ENCODE assay signal across 8 mouse cellular contexts in genomic region chr5:142974598-142975121, GRCm38 (mm10). TPM values are rescaled to one million over a fixed set of nuclear protein-coding genes. Genes with fewer than 3 reads are reported as not detected.
DNase-seq lines count a peak whose midpoint lies in the region; ATAC-seq and TF ChIP-seq lines count a peak whose summit lies in the region.

No protein-coding gene starts in this region.

- peak overlapping the region; percentile 80 for H3K27ac ChIP-seq in forebrain, embryonic 12.5 days
- peak overlapping the region; percentile 55 for H3K27ac ChIP-seq in hindbrain, embryonic 12.5 days
- peak overlapping the region; percentile 49 for H3K27ac ChIP-seq in midbrain, embryonic 15.5 days

- intact Hi-C loops in left cerebral cortex, postnatal 14 days (cut with DNase I), result no loop called here

- H3K4me2 ChIP-seq in forebrain, embryonic 12.5 days, result peak overlapping the region; percentile 36; the same call in 1 of the 2 replicates
- peak overlapping the region; percentile 19; the same call in 1 of the 2 replicates for H3K4me2 ChIP-seq in hindbrain, embryonic 12.5 days (replicated peaks)
- H3K4me2 ChIP-seq in midbrain, embryonic 15.5 days, result peak overlapping the region; percentile 31

- H3K27me3 ChIP-seq in E14TG2a.4 (ENCODE audit: insufficient read depth, low read length), result no peaks in the 10 kb centered on the region
- no peaks in the 10 kb centered on the region for H3K27me3 ChIP-seq in forebrain, embryonic 12.5 days
- no peaks in the 10 kb centered on the region for H3K27me3 ChIP-seq in hindbrain, embryonic 12.5 days
- H3K27me3 ChIP-seq in midbrain, embryonic 15.5 days (replicated peaks), result no peaks in the 10 kb centered on the region

- H3K4me3 ChIP-seq in E14TG2a.4 (replicated peaks; ENCODE audit: low read length), result peak overlapping the region; percentile 60
- H3K4me3 ChIP-seq in forebrain, embryonic 12.5 days (replicated peaks), result peak overlapping the region; percentile 11; the same call in 1 of the 2 replicates
- H3K4me3 ChIP-seq in hindbrain, embryonic 12.5 days, result no peak overlapping the region
- no peak overlapping the region for H3K4me3 ChIP-seq in midbrain, embryonic 15.5 days

- H3K9me3 ChIP-seq in E14TG2a.4 (ENCODE audit: low read length), result no peaks in the 10 kb centered on the region
- no peaks in the 10 kb centered on the region for H3K9me3 ChIP-seq in forebrain, embryonic 12.5 days
- H3K9me3 ChIP-seq in hindbrain, embryonic 12.5 days (replicated peaks), result no peaks in the 10 kb centered on the region
- H3K9me3 ChIP-seq in midbrain, embryonic 15.5 days, result no peaks in the 10 kb centered on the region

- peak; percentile 90 for ATAC-seq in forebrain, embryonic 12.5 days (ENCODE audit: low FRiP score)
- peak; percentile 92 for ATAC-seq in hindbrain, embryonic 12.5 days (ENCODE audit: low FRiP score)
- ATAC-seq in midbrain, embryonic 15.5 days (replicated peaks), result peak; percentile 82
- no peak for ATAC-seq in erythroid progenitor cell, adult 5-6 weeks (replicated peaks; ENCODE audit: low FRiP score, poor library complexity, severe bottlenecking)

- H3K4me1 ChIP-seq in E14TG2a.4 (replicated peaks; ENCODE audit: low read depth, low read length), result peaks cover 79% of the 10 kb centered on the region
- H3K4me1 ChIP-seq in forebrain, embryonic 12.5 days, result peaks cover 13% of the 10 kb centered on the region
- H3K4me1 ChIP-seq in hindbrain, embryonic 12.5 days, result peaks cover 33% of the 10 kb centered on the region
- peaks cover 7% of the 10 kb centered on the region for H3K4me1 ChIP-seq in midbrain, embryonic 15.5 days

- peaks cover 38% of the 10 kb centered on the region for H3K36me3 ChIP-seq in E14TG2a.4 (ENCODE audit: insufficient read depth, low read length)
- peaks cover 47% of the 10 kb centered on the region for H3K36me3 ChIP-seq in forebrain, embryonic 12.5 days (replicated peaks)
- peaks cover 45% of the 10 kb centered on the region for H3K36me3 ChIP-seq in hindbrain, embryonic 12.5 days
- H3K36me3 ChIP-seq in midbrain, embryonic 15.5 days (replicated peaks), result peaks cover 43% of the 10 kb centered on the region

- DNase-seq in 3T3-L1 (ENCODE audit: low read depth, low spot score), result peak; percentile 45
- peak; percentile 67 to 72 for DNase-seq in left cerebral cortex, postnatal 14 days (ENCODE audit: low spot score in 2 of 2)
- DNase-seq in telencephalon, adult 2 months (ENCODE audit: low read depth, low spot score), result peak; percentile 83

- no peak for TF ChIP-seq CTCF in E14TG2a.4 (conservative IDR thresholded peaks at IDR 0.05; ENCODE audit: low read length)

- 23% methylated on average over 18 of the region's 18 CpGs for WGBS in forebrain, embryonic 12.5 days
- WGBS in hindbrain, embryonic 12.5 days, result 4% methylated on average over 18 of the region's 18 CpGs
- 5% methylated on average over 18 of the region's 18 CpGs for WGBS in midbrain, embryonic 15.5 days

- H3K9ac ChIP-seq in forebrain, embryonic 12.5 days, result 0 out of 2 replicates have a peak overlapping the region, but pooled peaks have one; percentile 3
- H3K9ac ChIP-seq in hindbrain, embryonic 12.5 days, result no peak overlapping the region
- H3K9ac ChIP-seq in midbrain, embryonic 15.5 days, result no peak overlapping the region

RNA-seq across cellular contexts. Expression of gene Fscn1, which starts 14.5 kb away (rescaled TPM):
- polyA plus RNA-seq in forebrain, embryonic 12.5 days (2016; fragmentation: Nextera tagmentation; extraction: Ambion mirVana), result 665 and 748 TPM in 2 replicates
- 699 and 764 TPM in 2 replicates for polyA plus RNA-seq in hindbrain, embryonic 12.5 days (2016; fragmentation: Nextera tagmentation; extraction: Ambion mirVana)
- 100 to 1,000 TPM; 408 to 429 TPM for total RNA-seq in left cerebral cortex, postnatal 14 days (2021)
- polyA plus RNA-seq in midbrain, embryonic 15.5 days (2015; fragmentation: Nextera tagmentation; extraction: Ambion mirVana), result 507 and 508 TPM in 2 replicates
- 0.84 TPM in 1 of 2 replicates, not detected in the other for total RNA-seq in erythroid progenitor cell, adult 5-6 weeks (2015; ENCODE audit: low replicate concordance)
- 5.1 TPM in 1 of 2 replicates, not detected in the other for total RNA-seq in erythroid progenitor cell, adult 5-6 weeks (2017; ENCODE audit: low replicate concordance)

Comparison
In these comparisons a context has a peak if more than half of its experiments do, and no peak if none do; other contexts are left out.
1. H3K4me3 ChIP-seq: peak in E14TG2a.4 (single experiment) and forebrain, embryonic 12.5 days (single experiment); none in hindbrain, embryonic 12.5 days (single experiment) and midbrain, embryonic 15.5 days (single experiment).
2. Peak in every context shown above with its lines, with median percentiles within 50 percentile points of each other: DNase-seq, H3K27ac ChIP-seq and H3K4me2 ChIP-seq.